Mouse (Mus musculus): ENCODE results near the gene Il20rb.

The Il20rb gene

DNA sequence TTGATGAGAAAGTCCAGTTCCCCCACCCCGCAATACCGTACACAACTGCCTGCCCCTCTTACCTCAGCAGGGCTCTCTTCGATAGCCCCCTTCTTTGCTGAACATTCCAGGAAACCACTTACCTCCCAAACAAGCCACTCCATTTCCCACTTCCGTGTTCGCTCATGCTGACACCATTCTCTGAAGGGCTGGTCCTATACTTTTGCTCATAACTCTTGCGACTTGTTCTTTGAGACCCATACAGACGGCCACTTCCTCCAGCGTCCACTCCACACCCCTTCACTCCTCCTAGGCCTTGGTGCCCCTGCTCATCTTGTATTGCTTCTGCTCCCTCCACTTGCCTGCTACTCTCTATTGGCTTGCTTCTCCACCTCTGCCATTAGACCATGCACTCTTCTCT, 67.5 kb downstream of the Il20rb start:
- no peak for DNase-seq

DNA sequence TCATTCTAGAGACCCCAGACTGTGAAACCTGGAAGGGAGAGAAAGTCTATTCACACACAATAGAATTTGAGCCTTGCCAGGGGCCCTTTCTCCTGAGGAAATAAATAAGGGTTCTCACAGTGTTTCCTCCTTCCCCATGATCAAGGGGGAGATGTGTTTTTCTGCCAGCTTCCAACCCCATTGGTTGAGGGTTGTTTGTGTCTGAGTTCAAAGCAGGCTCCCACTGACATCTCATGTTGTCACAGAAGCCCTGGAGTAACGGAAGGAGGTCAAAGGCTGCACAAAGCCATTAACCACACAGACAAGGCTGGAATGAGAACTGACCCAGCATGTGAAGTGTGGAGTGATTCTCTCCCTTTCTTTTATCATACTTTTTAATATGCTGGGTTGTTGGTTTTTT, 69.8 kb downstream of the Il20rb start:
- DNase-seq: no peak

DNA sequence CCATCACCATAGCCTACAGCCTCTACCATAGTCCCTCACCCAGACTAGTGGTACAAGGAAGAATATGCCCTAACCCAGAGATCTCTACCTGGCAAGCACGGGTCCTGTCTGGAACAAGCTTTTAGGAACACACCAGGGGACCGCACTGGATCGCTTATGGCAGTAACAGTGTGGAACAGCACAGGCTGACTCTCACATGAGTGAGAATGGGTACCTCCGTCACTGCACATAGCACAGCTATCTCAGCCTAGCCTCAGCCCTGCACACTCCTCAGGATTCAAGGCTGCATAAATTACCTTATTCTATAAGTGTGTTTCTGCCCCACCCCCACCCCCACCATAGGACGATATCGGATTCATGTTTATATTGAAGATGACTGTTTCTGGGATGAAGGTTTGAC, 70.3 kb downstream of the Il20rb start:
- no peak for DNase-seq

DNA sequence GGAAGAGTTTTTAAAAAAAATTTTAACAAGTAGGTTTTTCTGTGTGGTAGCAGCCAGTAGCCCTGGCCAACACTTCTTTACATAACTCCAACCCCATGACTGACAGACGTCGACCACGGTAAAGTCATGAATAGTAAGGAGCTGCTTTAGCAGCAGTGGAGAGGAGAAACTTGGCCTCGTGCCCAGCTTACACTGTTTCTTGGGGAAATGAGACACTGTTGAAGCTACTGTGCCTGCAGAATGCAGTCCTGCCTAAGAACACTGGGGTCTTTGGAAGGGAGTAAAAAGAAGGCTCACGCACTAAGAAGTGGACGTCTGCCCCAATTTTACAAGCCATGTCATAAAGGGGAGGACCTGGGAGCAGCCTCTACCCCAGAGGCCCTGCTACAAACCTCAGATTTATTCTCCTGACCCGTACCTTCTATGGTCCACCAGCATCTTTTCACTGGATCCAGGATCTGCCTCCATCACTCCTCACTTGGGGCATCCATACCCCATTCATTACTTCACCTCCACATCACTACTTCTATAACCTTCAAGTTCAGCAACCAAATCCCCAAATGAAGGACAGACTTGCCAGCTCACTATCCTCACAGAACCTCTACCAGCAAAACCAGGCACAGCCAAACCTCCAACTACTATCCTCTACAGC, 71.1 kb downstream of the Il20rb start:
- DNase-seq: peak; percentile 9
